Mouse (Mus musculus) ES-Bruce4 (cell line): ENCODE data around the gene Smoc1.

ENCODE experiments used
- EP300 ChIP-seq: IDR thresholded peaks from 2 replicates; pipeline ENCODE4 v1.6.1; 2011; ENCODE audit warnings: low read depth, low read length; ENCODE audit not compliant: insufficient read depth
- POLR2A ChIP-seq: IDR thresholded peaks from one replicate; pipeline ENCODE4 v1.8.1; 2011; ENCODE audit warnings: low read length; ENCODE audit not compliant: insufficient read depth

- TF ChIP-seq POLR2A (no peak), EP300 (no peak)
Measured at GRCm38 (mm10) chr12:80982326-80982725, 44.3 kb upstream of the Smoc1 start.
